Mouse (Mus musculus) C2C12 (cell line): ENCODE measurements around the gene Cmtm4. TPM values are rescaled to one million over a fixed set of nuclear protein-coding genes. Genes with fewer than 3 reads are reported as not detected.

Experiments used
- H3K27me3 ChIP-seq: one replicate; pipeline ENCODE4 v1.6.1; 2011; ENCODE audit not compliant: control insufficient read depth, insufficient read depth, insufficient read length
- H3K36me3 ChIP-seq: one replicate; pipeline ENCODE4 v1.6.1; 2011; ENCODE audit not compliant: control insufficient read depth, insufficient read depth
- H3K4me3 ChIP-seq: one replicate; pipeline ENCODE4 v1.5.1; 2011; ENCODE audit warnings: mild to moderate bottlenecking, control low read depth; ENCODE audit not compliant: poor library complexity, insufficient read depth, severe bottlenecking
- H3K79me2 ChIP-seq: one replicate; pipeline ENCODE4 v1.6.1; 2011; ENCODE audit not compliant: control insufficient read depth, insufficient read depth
- H3K79me3 ChIP-seq: one replicate; pipeline ENCODE4 v1.6.1; 2011; ENCODE audit warnings: low read depth, control low read depth
- H3ac ChIP-seq: one replicate; pipeline ENCODE3; 2011; ENCODE audit warnings: low read depth; ENCODE audit not compliant: control insufficient read depth, insufficient read length
- CEBPB ChIP-seq: IDR thresholded peaks from one replicate; pipeline ENCODE4 v1.6.1; 2011; ENCODE audit warnings: low read depth, mild to moderate bottlenecking, control low read depth, moderate library complexity
- CTCF ChIP-seq: IDR thresholded peaks from one replicate; pipeline ENCODE4 v1.5.1; 2011; ENCODE audit not compliant: control insufficient read depth, insufficient read depth, insufficient read length
- FOSL1 ChIP-seq: IDR thresholded peaks from one replicate; pipeline ENCODE4 v1.8.0; 2011; ENCODE audit warnings: mild to moderate bottlenecking, low read length; ENCODE audit not compliant: poor library complexity, insufficient read depth, severe bottlenecking
- MAX ChIP-seq: IDR thresholded peaks from one replicate; pipeline ENCODE4 v1.6.1; 2011; ENCODE audit warnings: mild to moderate bottlenecking, control low read depth
- MYOD1 ChIP-seq: IDR thresholded peaks from one replicate; pipeline ENCODE4 v1.6.1; 2011; ENCODE audit warnings: low read depth; ENCODE audit not compliant: control insufficient read depth, insufficient read length
- MYOG ChIP-seq: IDR thresholded peaks from one replicate; pipeline ENCODE4 v1.6.1; 2011; ENCODE audit not compliant: control insufficient read depth, insufficient read length; ENCODE audit errors: extremely low read depth
- USF1 ChIP-seq: IDR thresholded peaks from one replicate; pipeline ENCODE4 v1.6.1; 2011; ENCODE audit warnings: low read depth, mild to moderate bottlenecking, control low read depth, moderate library complexity
- polyA plus RNA-seq: library from polyadenylated mRNA; unstranded; fragments of >200 nt; fragmentation: generic; extraction: Trizol; gene quantifications from one replicate; pipeline ENCODE4 v1.2.1, GENCODE M21; 2012; ENCODE audit warnings: missing spikeins

Gene Cmtm4
- polyA plus RNA-seq, 1 experiment: 11.3 TPM

- Histone ChIP-seq H3K79me2 (peaks cover 90% of the 10 kb centered on the region), H3ac (no peak overlapping the region), H3K36me3 (no peaks in the 10 kb centered on the region), H3K27me3 (no peaks in the 10 kb centered on the region), H3K79me3 (peaks cover 35% of the 10 kb centered on the region), H3K4me3 (no peak overlapping the region)
- TF ChIP-seq CTCF (no peak), FOSL1 (no peak), MAX (no peak), MYOD1 (no peak), MYOG (no peak), USF1 (no peak), CEBPB (no peak)
Observed at GRCm38 (mm10) chr8:104376669-104377068, 18.9 kb downstream of the Cmtm4 start.

GRCm38 (mm10) chr8:104375959-104376358, 19.6 kb downstream of the Cmtm4 start:
- Histone ChIP-seq H3K79me3 (peaks cover 37% of the 10 kb centered on the region), H3K4me3 (no peak overlapping the region), H3K27me3 (no peaks in the 10 kb centered on the region), H3K36me3 (no peaks in the 10 kb centered on the region), H3K79me2 (peaks cover 90% of the 10 kb centered on the region), H3ac (no peak overlapping the region)
- TF ChIP-seq CTCF (no peak), MAX (no peak)

DNA sequence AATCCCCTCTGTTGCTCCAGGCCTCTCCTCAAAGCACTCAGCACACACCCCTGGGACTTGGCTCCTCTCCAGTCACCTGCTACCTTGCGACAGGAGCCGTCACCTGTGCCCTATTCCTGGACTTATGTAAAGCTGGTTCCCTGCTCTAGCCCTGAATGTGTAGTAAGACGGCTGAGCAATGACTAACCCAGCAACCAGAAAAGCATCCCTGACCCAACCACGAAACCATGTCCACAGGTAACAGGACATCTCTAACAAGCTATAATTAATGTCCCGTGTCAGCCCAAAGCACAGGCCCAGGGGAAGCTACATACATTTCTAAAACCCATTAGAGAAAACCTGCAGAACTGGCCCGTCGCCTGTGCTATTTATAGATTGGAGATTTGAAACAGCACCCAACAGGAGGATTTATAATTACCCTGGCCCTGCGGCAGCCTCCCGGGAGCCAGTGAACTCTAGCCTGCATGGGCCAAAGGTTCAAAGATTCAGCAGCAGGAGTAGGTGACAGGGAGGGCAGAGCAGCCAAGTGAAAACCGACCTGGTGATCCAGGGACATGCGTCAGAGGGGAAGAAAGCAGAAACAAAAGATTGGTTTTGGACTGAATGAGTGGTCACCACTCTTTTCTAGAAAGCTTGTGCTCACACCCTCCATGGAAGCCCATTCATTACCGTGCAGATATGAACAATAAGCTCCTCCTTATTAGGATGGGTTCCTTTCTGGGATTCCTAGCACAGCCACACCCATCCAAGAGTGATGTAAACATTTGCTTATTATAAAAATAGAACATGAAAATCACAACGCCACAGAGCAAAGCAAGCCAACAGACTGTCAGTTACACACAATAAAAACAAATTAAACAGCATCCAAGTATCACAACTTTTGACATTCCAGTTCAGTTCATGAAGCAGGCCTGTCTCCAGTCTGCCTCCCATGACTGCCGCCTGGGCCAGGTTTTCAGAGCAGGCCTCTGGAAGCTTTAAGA, 20.5 kb downstream of the Cmtm4 start:
- Histone ChIP-seq H3K27me3 (no peaks in the 10 kb centered on the region), H3K79me3 (peaks cover 33% of the 10 kb centered on the region), H3K36me3 (no peaks in the 10 kb centered on the region), H3K79me2 (peaks cover 85% of the 10 kb centered on the region), H3ac (no peak overlapping the region), H3K4me3 (no peak overlapping the region)
- TF ChIP-seq MAX (no peak), USF1 (no peak), MYOD1 (no peak), CEBPB (no peak), CTCF (no peak), MYOG (no peak), FOSL1 (no peak)

GRCm38 (mm10) chr8:104374269-104374668, 21.3 kb downstream of the Cmtm4 start:
- peaks cover 84% of the 10 kb centered on the region for H3K79me2 ChIP-seq
- H3K79me3 ChIP-seq: peaks cover 34% of the 10 kb centered on the region
- no peak for TF ChIP-seq FOSL1
- no peak for TF ChIP-seq CTCF
- no peak for TF ChIP-seq CEBPB
- TF ChIP-seq USF1: no peak
- TF ChIP-seq MYOG: no peak
- no peak for TF ChIP-seq MYOD1
- TF ChIP-seq MAX: no peak
- no peaks in the 10 kb centered on the region for H3K36me3 ChIP-seq
- no peak overlapping the region for H3ac ChIP-seq
- no peaks in the 10 kb centered on the region for H3K27me3 ChIP-seq
- H3K4me3 ChIP-seq: no peak overlapping the region

- no peak overlapping the region for H3K4me3 ChIP-seq
- H3K79me3 ChIP-seq: peaks cover 34% of the 10 kb centered on the region
- TF ChIP-seq FOSL1 (no peak), CEBPB (no peak), USF1 (no peak), MYOG (no peak), CTCF (no peak)
- H3K79me2 ChIP-seq: peaks cover 84% of the 10 kb centered on the region
- no peak overlapping the region for H3ac ChIP-seq
- H3K27me3 ChIP-seq: no peaks in the 10 kb centered on the region
- no peaks in the 10 kb centered on the region for H3K36me3 ChIP-seq
Observed at GRCm38 (mm10) chr8:104373779-104374178, 21.8 kb downstream of the Cmtm4 start.

DNA sequence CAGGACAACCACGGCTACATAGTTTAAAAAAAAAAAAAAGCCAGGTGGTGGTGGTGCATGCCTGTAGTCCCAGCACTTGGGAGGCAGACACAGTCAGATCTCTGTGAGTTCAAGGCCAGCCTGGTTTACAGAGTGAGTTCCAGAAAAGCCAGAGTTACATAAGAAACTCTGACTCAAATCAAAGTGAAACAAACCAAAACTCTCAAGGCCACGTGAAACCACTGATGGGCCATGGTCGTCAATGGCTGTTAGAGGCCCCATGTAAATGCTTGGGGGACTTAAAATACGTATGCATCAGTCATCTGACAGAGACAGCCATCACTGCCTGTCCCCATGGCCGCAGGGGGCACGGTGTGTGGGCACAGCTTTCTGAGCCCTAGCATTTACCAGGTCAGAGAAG, 24.5 kb downstream of the Cmtm4 start:
- Histone ChIP-seq H3K79me2 (peaks cover 78% of the 10 kb centered on the region), H3ac (no peak overlapping the region), H3K79me3 (peaks cover 27% of the 10 kb centered on the region), H3K27me3 (no peaks in the 10 kb centered on the region), H3K4me3 (no peak overlapping the region), H3K36me3 (no peaks in the 10 kb centered on the region)
- TF ChIP-seq MYOG: no peak
- no peak for TF ChIP-seq MAX
- no peak for TF ChIP-seq FOSL1
- no peak for TF ChIP-seq MYOD1
